ENCODE assay signal across 8 mouse cellular contexts in genomic region chr4:136159802-136160397, GRCm38 (mm10). TPM values are rescaled to one million over a fixed set of nuclear protein-coding genes. Genes with fewer than 3 reads are reported as not detected.
DNase-seq lines count a peak whose midpoint lies in the region; ATAC-seq and TF ChIP-seq lines count a peak whose summit lies in the region.

No protein-coding gene starts in this region.

- peaks cover 36% of the 10 kb centered on the region for H3K27me3 ChIP-seq in megakaryocyte, embryonic 14.5 days (replicated peaks)

- 0 out of 2 replicates have a peak overlapping the region, but pooled peaks have one; percentile 15 for H3K4me3 ChIP-seq in gastrocnemius, adult 2 months
- H3K4me3 ChIP-seq in megakaryocyte, embryonic 14.5 days (replicated peaks) = peak overlapping the region; percentile 38

- DNase-seq in adrenal gland, adult (ENCODE audit: inconsistent age in 2 of 2, low spot score in 1 of 2) = peak; percentile 75 to 92
- DNase-seq in adrenal gland, adult 8-10 months = no peak
- DNase-seq in cerebellum, postnatal 36 days = peak; percentile 80 to 86
- peak; percentile 82 for DNase-seq in gastrocnemius, adult 2 months
- DNase-seq in left cerebral cortex, postnatal 10 days (ENCODE audit: extremely low spot score in 1 of 2, low spot score in 2 of 2) = peak; percentile 69 to 70
- peak; percentile 55 for DNase-seq in right cerebral cortex, postnatal 25 days

- peak; percentile 89 for ATAC-seq in inflammation-experienced regulatory T-cells, adult 6 months

- intact Hi-C loops in gastrocnemius, adult 2 months (cut with DNase I) = loop anchor here (1.0 kb wide), 1 partner anchor 90 kb away; no protein-coding TSS in a partner anchor
- intact Hi-C loops in left cerebral cortex, postnatal 10 days (cut with DNase I) = loop anchor here (2.0 kb wide), 1 partner anchor 89 kb away; no protein-coding TSS in a partner anchor

- H3K27ac ChIP-seq in gastrocnemius, adult 2 months = no peak overlapping the region

- no peaks in the 10 kb centered on the region for H3K9me3 ChIP-seq in megakaryocyte, embryonic 14.5 days

- TF ChIP-seq CTCF in gastrocnemius, adult 2 months (IDR thresholded peaks at IDR 0.05) = peak; percentile 95; the same call in 1 of the 2 replicates

- H3K36me3 ChIP-seq in megakaryocyte, embryonic 14.5 days (replicated peaks; ENCODE audit: low read length) = no peaks in the 10 kb centered on the region

- peaks cover 17% of the 10 kb centered on the region for H3K4me1 ChIP-seq in megakaryocyte, embryonic 14.5 days

RNA-seq across cellular contexts. Expression of gene E2f2, which starts 12.3 kb away (rescaled TPM):
- 1 to 10 TPM; 2.6 to 3.6 (median 2.7) TPM for total RNA-seq in adrenal gland, adult 8-10 months (2022)
- 1 to 10 TPM in 1 of 2 experiments, under 1 TPM in 1; 0.48 to 1.1 TPM for total RNA-seq in gastrocnemius, adult 2 months (2021)
- polyA plus RNA-seq in inflammation-experienced regulatory T-cells, adult 6 months (2017; shearing (Covaris generic)) = 10 to 100 TPM; 15.0 to 44.4 (median 16.8) TPM
- total RNA-seq in left cerebral cortex, postnatal 10 days (2021) = 1 to 10 TPM in 1 of 2 experiments, under 1 TPM in 1; 0.97 to 1.9 TPM
- polyA plus RNA-seq in megakaryocyte, embryonic 14.5 days (2012; ENCODE audit: insufficient read depth, low replicate concordance) = 10.5 and 25.7 TPM in 2 replicates

RNA-seq across cellular contexts. Expression of gene Id3, which starts 16.6 kb away (rescaled TPM):
- total RNA-seq in adrenal gland, adult 8-10 months (2022) = 10 to 100 TPM; 58.3 to 76.8 (median 73.8) TPM
- total RNA-seq in gastrocnemius, adult 2 months (2021) = 10 to 100 TPM; 11.3 to 21.9 TPM
- 100 to 1,000 TPM; 125 to 343 (median 290) TPM for polyA plus RNA-seq in inflammation-experienced regulatory T-cells, adult 6 months (2017; shearing (Covaris generic))
- total RNA-seq in left cerebral cortex, postnatal 10 days (2021) = 10 to 100 TPM; 37.3 to 54.8 TPM
- 13.8 TPM in 1 of 2 replicates, not detected in the other for polyA plus RNA-seq in megakaryocyte, embryonic 14.5 days (2012; ENCODE audit: insufficient read depth, low replicate concordance)

RNA-seq across cellular contexts. Expression of gene Asap3, which starts 46.3 kb away (rescaled TPM):
- 1 to 10 TPM; 2.5 to 4.9 (median 3.6) TPM for total RNA-seq in adrenal gland, adult 8-10 months (2022)
- total RNA-seq in gastrocnemius, adult 2 months (2021) = 1 to 10 TPM; 1.5 to 2.5 TPM
- under 1 TPM in 1 of 3 experiments, not detected in 2; 0.16 TPM for polyA plus RNA-seq in inflammation-experienced regulatory T-cells, adult 6 months (2017; shearing (Covaris generic))
- 1 to 10 TPM; 3.5 to 4.4 TPM for total RNA-seq in left cerebral cortex, postnatal 10 days (2021)
- not detected in 2 replicates for polyA plus RNA-seq in megakaryocyte, embryonic 14.5 days (2012; ENCODE audit: insufficient read depth, low replicate concordance)
